Mouse (Mus musculus) lung, embryonic 16.5 days (tissue): ENCODE data around the gene Fam126a. TPM values are rescaled to one million over a fixed set of nuclear protein-coding genes. Genes with fewer than 3 reads are reported as not detected.

Experiments
- ATAC-seq: fragments of 200-750 bp; cut with Nextera tagmentation; 2 replicates; pipeline ENCODE4 v1.8.0; 2017; ENCODE audit warnings: low read depth, mild to moderate bottlenecking, moderate library complexity
- H3K27ac ChIP-seq: fragments of 300-500 bp; sonication (generic); 2 replicates; pipeline ENCODE4 v1.5.1; 2014; ENCODE audit warnings: mild to moderate bottlenecking, control low read depth, low read length
- H3K27me3 ChIP-seq: fragments of 300-500 bp; sonication (generic); 2 replicates; pipeline ENCODE4 v1.6.1; 2014; ENCODE audit warnings: low read depth, low read length, mixed read lengths; ENCODE audit not compliant: control insufficient read depth, insufficient read depth
- H3K36me3 ChIP-seq: fragments of 300-500 bp; sonication (generic); 2 replicates; pipeline ENCODE4 v1.6.1; 2014; ENCODE audit warnings: low read length; ENCODE audit not compliant: control insufficient read depth, insufficient read depth
- H3K4me1 ChIP-seq: fragments of 300-500 bp; sonication (generic); replicated peaks from 2 replicates; pipeline ENCODE4 v1.6.1; 2014; ENCODE audit warnings: low read length, mixed read lengths; ENCODE audit not compliant: control insufficient read depth, insufficient read depth
- H3K4me2 ChIP-seq: fragments of 300-500 bp; sonication (generic); 2 replicates; pipeline ENCODE4 v1.6.1; 2014; ENCODE audit warnings: low read depth, low read length, control low read depth
- H3K4me3 ChIP-seq: fragments of 300-500 bp; sonication (generic); 2 replicates; pipeline ENCODE4 v1.5.1; 2014; ENCODE audit warnings: mild to moderate bottlenecking, low read length, control low read depth
- H3K9ac ChIP-seq: fragments of 300-500 bp; sonication (generic); 2 replicates; pipeline ENCODE4 v1.6.1; 2014; ENCODE audit warnings: low read length, control low read depth
- H3K9me3 ChIP-seq: fragments of 300-500 bp; sonication (generic); 2 replicates; pipeline ENCODE4 v1.6.1; 2016; ENCODE audit warnings: low read length; ENCODE audit not compliant: control insufficient read depth
- WGBS: fragments of 180-500 bp; shearing (Covaris S2); extraction: QIAGEN DNeasy Blood & Tissue Kit; methylation state at CpG from one replicate; pipeline ENCODE4 v1.1.7; 2014; 5-methylcytosine and 5-hydroxymethylcytosine counted together
- polyA plus RNA-seq: library from polyadenylated mRNA; unstranded; fragments of >200 nt; fragmentation: Nextera tagmentation; extraction: Ambion mirVana; gene quantifications from 2 replicates; pipeline ENCODE4 v1.2.1, GENCODE M21; 2015

Gene Fam126a
- polyA plus RNA-seq, 1 experiment from 2014 or later: 17.1 TPM

DNA sequence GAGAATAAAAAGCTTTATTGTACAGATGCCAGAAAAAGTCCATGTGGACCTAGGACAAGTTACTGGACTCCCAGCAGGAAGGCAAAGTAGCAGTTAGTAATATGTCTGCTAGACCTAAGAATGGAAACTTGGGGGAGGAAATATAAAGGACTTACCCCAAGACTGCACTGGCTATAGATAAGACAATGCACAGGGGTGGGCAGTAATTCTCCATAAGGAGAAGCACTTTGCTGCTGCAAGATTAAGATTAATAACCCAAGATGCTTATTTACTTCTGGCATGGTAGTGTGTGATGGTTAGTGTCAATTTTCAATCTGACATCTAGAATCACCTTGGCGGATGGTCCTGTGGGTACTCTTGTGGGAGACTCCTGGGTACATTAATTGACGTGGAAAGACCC lies 128.3 kb downstream of the Fam126a start:
- Histone ChIP-seq H3K4me1 (no peaks in the 10 kb centered on the region), H3K4me3 (no peak overlapping the region), H3K9ac (no peak overlapping the region), H3K4me2 (no peak overlapping the region), H3K27ac (no peak overlapping the region), H3K36me3 (no peaks in the 10 kb centered on the region), H3K27me3 (no peaks in the 10 kb centered on the region), H3K9me3 (no peaks in the 10 kb centered on the region)
- 70% methylated on average over 2 of the region's 2 CpGs for WGBS
- ATAC-seq: no peak

GRCm38 (mm10) chr5:23900190-23900589 lies 130.3 kb downstream of the Fam126a start:
- no peaks in the 10 kb centered on the region for H3K4me1 ChIP-seq
- 56% methylated on average over 4 of the region's 4 CpGs for WGBS
- H3K36me3 ChIP-seq: no peaks in the 10 kb centered on the region
- H3K4me3 ChIP-seq: no peak overlapping the region
- no peak overlapping the region for H3K9ac ChIP-seq
- H3K9me3 ChIP-seq: no peaks in the 10 kb centered on the region
- H3K27ac ChIP-seq: no peak overlapping the region
- H3K27me3 ChIP-seq: no peaks in the 10 kb centered on the region
- H3K4me2 ChIP-seq: no peak overlapping the region
- no peak for ATAC-seq

DNA sequence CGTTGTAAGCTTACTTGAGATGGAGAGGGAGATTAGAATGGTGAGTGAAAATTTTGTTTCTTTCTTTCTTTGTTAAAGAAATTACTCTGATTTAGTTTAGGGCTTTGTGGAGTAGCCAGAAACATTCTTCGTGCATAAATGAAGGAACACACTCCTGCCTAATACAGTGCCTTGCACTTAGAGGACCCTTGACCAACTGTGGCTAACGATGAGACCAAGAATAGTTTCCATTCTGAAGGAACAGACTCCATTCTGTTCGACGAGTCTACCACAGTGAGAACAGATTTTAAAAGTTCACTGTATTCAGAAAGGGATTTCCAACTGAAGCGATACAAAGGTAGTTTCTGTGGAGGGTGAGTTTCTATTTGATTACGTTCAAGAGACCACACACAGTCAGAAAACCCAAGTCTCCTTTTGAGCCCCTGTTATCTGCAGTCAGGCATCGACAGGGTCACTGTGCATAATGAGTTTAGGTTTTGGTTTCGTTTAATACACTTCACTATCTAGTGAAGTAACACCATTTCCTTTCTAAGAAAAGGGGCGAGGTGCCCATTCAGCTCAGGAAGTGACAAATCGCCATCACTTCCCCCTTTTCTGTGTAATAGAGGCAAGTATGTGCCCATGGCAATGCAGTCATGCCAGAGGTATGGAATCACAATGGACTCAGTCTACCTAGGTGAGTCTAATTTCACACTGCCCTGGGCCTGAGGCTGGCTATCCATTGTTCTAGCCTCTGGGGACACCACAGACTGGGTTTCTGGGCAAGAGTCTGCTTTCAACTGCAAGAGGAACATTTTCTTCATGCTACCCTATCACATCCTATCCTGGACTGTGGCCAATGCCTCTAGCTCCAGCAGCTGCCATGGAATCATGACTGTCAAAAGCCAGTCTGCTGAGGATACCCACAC lies 136.4 kb downstream of the Fam126a start:
- WGBS: 54% methylated on average over 11 of the region's 11 CpGs
- ATAC-seq: no peak; the same call in 1 of the 2 replicates

GRCm38 (mm10) chr5:23893156-23893863 lies 137.2 kb downstream of the Fam126a start:
- Histone ChIP-seq H3K4me2 (no peak overlapping the region), H3K36me3 (no peaks in the 10 kb centered on the region), H3K9ac (no peak overlapping the region), H3K9me3 (no peaks in the 10 kb centered on the region), H3K27me3 (no peaks in the 10 kb centered on the region), H3K4me1 (no peaks in the 10 kb centered on the region), H3K4me3 (no peak overlapping the region), H3K27ac (no peak overlapping the region)
- ATAC-seq: no peak
- WGBS: 66% methylated on average over 5 of the region's 5 CpGs

More for the DNA sequence above, 136.4 kb downstream of the Fam126a start:
- Histone ChIP-seq H3K27me3 (no peaks in the 10 kb centered on the region), H3K4me2 (0 out of 2 replicates have a peak overlapping the region, but pooled peaks have one; percentile 17), H3K27ac (no peak overlapping the region), H3K9me3 (no peaks in the 10 kb centered on the region), H3K4me1 (no peaks in the 10 kb centered on the region), H3K36me3 (no peaks in the 10 kb centered on the region), H3K4me3 (no peak overlapping the region), H3K9ac (no peak overlapping the region)

DNA sequence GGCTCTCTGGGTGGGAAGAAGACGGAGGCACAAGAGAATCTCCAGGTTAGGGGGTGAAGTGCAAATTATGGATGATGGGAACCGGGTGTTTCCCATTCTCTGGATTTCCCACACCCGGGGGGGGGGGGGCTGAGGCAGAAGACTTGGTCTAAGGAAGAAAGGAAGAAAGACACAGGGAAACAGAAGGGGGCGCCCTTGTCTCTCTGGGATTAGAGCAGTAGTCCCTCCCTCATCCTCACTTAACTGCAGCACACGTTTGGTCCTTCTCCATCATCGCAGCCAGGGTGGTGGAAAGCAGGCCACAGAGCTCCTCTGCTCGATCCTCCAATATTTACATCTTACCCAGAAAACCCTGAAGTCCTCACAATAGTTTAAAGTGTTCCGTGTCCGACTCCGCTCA lies 139.8 kb downstream of the Fam126a start:
- H3K4me1 ChIP-seq: no peaks in the 10 kb centered on the region
- 32% methylated on average over 9 of the region's 10 CpGs for WGBS
- H3K4me3 ChIP-seq: no peak overlapping the region
- H3K4me2 ChIP-seq: no peak overlapping the region
- H3K27me3 ChIP-seq: no peaks in the 10 kb centered on the region
- H3K36me3 ChIP-seq: no peaks in the 10 kb centered on the region
- no peaks in the 10 kb centered on the region for H3K9me3 ChIP-seq
- no peak for ATAC-seq
- no peak overlapping the region for H3K9ac ChIP-seq
- no peak overlapping the region for H3K27ac ChIP-seq

GRCm38 (mm10) chr5:23889461-23889860 lies 141.0 kb downstream of the Fam126a start:
- WGBS: 76% methylated on average over 4 of the region's 4 CpGs
- Histone ChIP-seq H3K36me3 (no peaks in the 10 kb centered on the region), H3K9ac (no peak overlapping the region), H3K27me3 (no peaks in the 10 kb centered on the region), H3K27ac (no peak overlapping the region), H3K4me1 (no peaks in the 10 kb centered on the region), H3K4me2 (no peak overlapping the region), H3K9me3 (no peaks in the 10 kb centered on the region), H3K4me3 (no peak overlapping the region)
- ATAC-seq: no peak

GRCm38 (mm10) chr5:23887111-23887510 lies 143.4 kb downstream of the Fam126a start:
- H3K4me3 ChIP-seq: no peak overlapping the region
- ATAC-seq: no peak
- no peak overlapping the region for H3K9ac ChIP-seq
- no peaks in the 10 kb centered on the region for H3K36me3 ChIP-seq
- WGBS: 51% methylated on average over 3 of the region's 3 CpGs
- H3K9me3 ChIP-seq: no peaks in the 10 kb centered on the region
- no peaks in the 10 kb centered on the region for H3K27me3 ChIP-seq
- H3K4me1 ChIP-seq: no peaks in the 10 kb centered on the region
- no peak overlapping the region for H3K27ac ChIP-seq
- no peak overlapping the region for H3K4me2 ChIP-seq

- no peak for ATAC-seq
- Histone ChIP-seq H3K4me2 (no peak overlapping the region), H3K9me3 (no peaks in the 10 kb centered on the region), H3K9ac (no peak overlapping the region), H3K36me3 (no peaks in the 10 kb centered on the region), H3K27me3 (no peaks in the 10 kb centered on the region), H3K27ac (no peak overlapping the region), H3K4me1 (no peaks in the 10 kb centered on the region), H3K4me3 (no peak overlapping the region)
- WGBS: 30% methylated on average over 5 of the region's 5 CpGs
Observed at GRCm38 (mm10) chr5:23874457-23874856, 156.0 kb downstream of the Fam126a start.

- H3K9me3 ChIP-seq: no peaks in the 10 kb centered on the region
- H3K9ac ChIP-seq: no peak overlapping the region
- H3K27ac ChIP-seq: no peak overlapping the region
- no peak overlapping the region for H3K4me2 ChIP-seq
- H3K27me3 ChIP-seq: no peaks in the 10 kb centered on the region
- H3K36me3 ChIP-seq: no peaks in the 10 kb centered on the region
- H3K4me1 ChIP-seq: no peaks in the 10 kb centered on the region
- no peak for ATAC-seq
- H3K4me3 ChIP-seq: no peak overlapping the region
- WGBS: 71% methylated on average over 6 of the region's 6 CpGs
Observed at GRCm38 (mm10) chr5:23872586-23872985, 157.9 kb downstream of the Fam126a start.
